Mouse (Mus musculus): Measurements from ENCODE around the gene Siah2. TPM values are rescaled to one million over a fixed set of nuclear protein-coding genes. Genes with fewer than 3 reads are reported as not detected.

Siah2 gene
- polyA plus RNA-seq, 1 experiment: 31.2 TPM

- Histone ChIP-seq H3ac (ENCODE audit: control insufficient read depth, insufficient read length) (no peak overlapping the region), H3K4me3 (peak overlapping the region; percentile 90), H3K27me3 (ENCODE audit: control insufficient read depth, insufficient read depth, insufficient read length) (no peaks in the 10 kb centered on the region), H3K36me3 (ENCODE audit: control insufficient read depth, insufficient read depth) (peaks cover 4% of the 10 kb centered on the region), H3K4me2 (ENCODE audit: low read depth) (peak overlapping the region; percentile 79), H3K79me2 (ENCODE audit: control insufficient read depth, insufficient read depth) (peaks cover 74% of the 10 kb centered on the region)
- TF ChIP-seq MYOG (IDR thresholded peaks at IDR 0.05; ENCODE audit: control insufficient read depth in 1 of 3, insufficient read depth in 1 of 3, insufficient read length in 2 of 3, low read depth in 2 of 3) (no peak), CEBPB (IDR thresholded peaks at IDR 0.05; ENCODE audit: insufficient read depth, poor library complexity, severe bottlenecking) (no peak), MAX (IDR thresholded peaks at IDR 0.05; ENCODE audit: low read depth) (no peak), MYOD1 (IDR thresholded peaks at IDR 0.05; ENCODE audit: control insufficient read depth in 1 of 3, insufficient read length in 2 of 3, low read depth in 2 of 3) (no peak), USF1 (IDR thresholded peaks at IDR 0.05; ENCODE audit: low read depth) (no peak), E2F4 (IDR thresholded peaks at IDR 0.05; ENCODE audit: insufficient read depth) (no peak), TCF3 (IDR thresholded peaks at IDR 0.05; ENCODE audit: insufficient read length, low read depth) (no peak), SRF (IDR thresholded peaks at IDR 0.05; ENCODE audit: control insufficient read depth, insufficient read length, low read depth) (no peak), REST (IDR thresholded peaks at IDR 0.05; ENCODE audit: insufficient read depth, insufficient read length) (no peak), TCF12 (IDR thresholded peaks at IDR 0.05; ENCODE audit: insufficient read depth, poor library complexity, severe bottlenecking) (no peak), POLR2A (IDR thresholded peaks at IDR 0.05; ENCODE audit: insufficient read length, low read depth) (no peak), POLR2AphosphoS2 (IDR thresholded peaks at IDR 0.05; ENCODE audit: insufficient read length, low read depth) (no peak)
These were observed 3.1 kb downstream of the Siah2 start for GRCm38 (mm10) chr3:58689105-58689504.

- TF ChIP-seq E2F4 (IDR thresholded peaks at IDR 0.05; ENCODE audit: insufficient read depth): no peak
- no peak for TF ChIP-seq POLR2A (IDR thresholded peaks at IDR 0.05; ENCODE audit: insufficient read length, low read depth)
- TF ChIP-seq MYOD1 (IDR thresholded peaks at IDR 0.05; ENCODE audit: control insufficient read depth in 1 of 3, insufficient read length in 2 of 3, low read depth in 2 of 3): no peak
- TF ChIP-seq TCF12 (IDR thresholded peaks at IDR 0.05; ENCODE audit: insufficient read depth, poor library complexity, severe bottlenecking): no peak
- TF ChIP-seq MYOG (IDR thresholded peaks at IDR 0.05; ENCODE audit: control insufficient read depth in 1 of 3, insufficient read depth in 1 of 3, insufficient read length in 2 of 3, low read depth in 2 of 3): no peak
- Histone ChIP-seq H3K4me3 (peak overlapping the region; percentile 90), H3K79me2 (ENCODE audit: control insufficient read depth, insufficient read depth) (peaks cover 80% of the 10 kb centered on the region), H3K36me3 (ENCODE audit: control insufficient read depth, insufficient read depth) (peaks cover 4% of the 10 kb centered on the region), H3K4me2 (ENCODE audit: low read depth) (peak overlapping the region; percentile 79), H3K27me3 (ENCODE audit: control insufficient read depth, insufficient read depth, insufficient read length) (no peaks in the 10 kb centered on the region), H3ac (ENCODE audit: control insufficient read depth, insufficient read length) (no peak overlapping the region)
These were observed 3.6 kb downstream of the Siah2 start for GRCm38 (mm10) chr3:58688551-58688950.

- TF ChIP-seq CEBPB (IDR thresholded peaks at IDR 0.05; ENCODE audit: insufficient read depth, poor library complexity, severe bottlenecking) (no peak), MYOG (IDR thresholded peaks at IDR 0.05; ENCODE audit: control insufficient read depth in 1 of 3, insufficient read depth in 1 of 3, insufficient read length in 2 of 3, low read depth in 2 of 3) (no peak), TCF12 (IDR thresholded peaks at IDR 0.05; ENCODE audit: insufficient read depth, poor library complexity, severe bottlenecking) (no peak), E2F4 (IDR thresholded peaks at IDR 0.05; ENCODE audit: insufficient read depth) (no peak), MYOD1 (IDR thresholded peaks at IDR 0.05; ENCODE audit: control insufficient read depth in 1 of 3, insufficient read length in 2 of 3, low read depth in 2 of 3) (no peak), POLR2AphosphoS2 (IDR thresholded peaks at IDR 0.05; ENCODE audit: insufficient read length, low read depth) (no peak), REST (IDR thresholded peaks at IDR 0.05; ENCODE audit: insufficient read depth, insufficient read length) (no peak), POLR2A (IDR thresholded peaks at IDR 0.05; ENCODE audit: insufficient read length, low read depth) (no peak), USF1 (IDR thresholded peaks at IDR 0.05; ENCODE audit: low read depth) (no peak), TCF3 (IDR thresholded peaks at IDR 0.05; ENCODE audit: insufficient read length, low read depth) (no peak), SRF (IDR thresholded peaks at IDR 0.05; ENCODE audit: control insufficient read depth, insufficient read length, low read depth) (no peak), MAX (IDR thresholded peaks at IDR 0.05; ENCODE audit: low read depth) (no peak)
- H3K4me2 ChIP-seq (ENCODE audit: low read depth): peak overlapping the region; percentile 61
- H3K36me3 ChIP-seq (ENCODE audit: control insufficient read depth, insufficient read depth): peaks cover 4% of the 10 kb centered on the region
- no peak overlapping the region for H3ac ChIP-seq (ENCODE audit: control insufficient read depth, insufficient read length)
- H3K4me3 ChIP-seq: no peak overlapping the region
- H3K79me2 ChIP-seq (ENCODE audit: control insufficient read depth, insufficient read depth): peaks cover 96% of the 10 kb centered on the region
- no peaks in the 10 kb centered on the region for H3K27me3 ChIP-seq (ENCODE audit: control insufficient read depth, insufficient read depth, insufficient read length)
These were observed 5.3 kb downstream of the Siah2 start for GRCm38 (mm10) chr3:58686922-58687284.

GRCm38 (mm10) chr3:58686206-58686921, 5.8 kb downstream of the Siah2 start:
- Histone ChIP-seq H3K79me2 (ENCODE audit: control insufficient read depth, insufficient read depth) (peaks cover 100% of the 10 kb centered on the region), H3K36me3 (ENCODE audit: control insufficient read depth, insufficient read depth) (peaks cover 4% of the 10 kb centered on the region), H3K4me2 (ENCODE audit: low read depth) (peak overlapping the region; percentile 61), H3K27me3 (ENCODE audit: control insufficient read depth, insufficient read depth, insufficient read length) (no peaks in the 10 kb centered on the region), H3ac (ENCODE audit: control insufficient read depth, insufficient read length) (no peak overlapping the region), H3K4me3 (no peak overlapping the region)
- TF ChIP-seq CEBPB (IDR thresholded peaks at IDR 0.05; ENCODE audit: insufficient read depth, poor library complexity, severe bottlenecking) (no peak), TCF12 (IDR thresholded peaks at IDR 0.05; ENCODE audit: insufficient read depth, poor library complexity, severe bottlenecking) (no peak), REST (IDR thresholded peaks at IDR 0.05; ENCODE audit: insufficient read depth, insufficient read length) (no peak), E2F4 (IDR thresholded peaks at IDR 0.05; ENCODE audit: insufficient read depth) (no peak), SRF (IDR thresholded peaks at IDR 0.05; ENCODE audit: control insufficient read depth, insufficient read length, low read depth) (no peak), USF1 (IDR thresholded peaks at IDR 0.05; ENCODE audit: low read depth) (no peak), TCF3 (IDR thresholded peaks at IDR 0.05; ENCODE audit: insufficient read length, low read depth) (no peak), MAX (IDR thresholded peaks at IDR 0.05; ENCODE audit: low read depth) (no peak)

Data from myocyte (in vitro differentiated cells).